Mouse (Mus musculus): ENCODE results near the gene Ddx19b.

GRCm38 (mm10) chr8:111036591-111036990, 5.0 kb upstream of the Ddx19b start:
- TF ChIP-seq CTCF (IDR thresholded peaks at IDR 0.05; ENCODE audit: insufficient read depth, low read depth, low read length) (no peak), POLR2A (IDR thresholded peaks at IDR 0.05; ENCODE audit: insufficient read depth, low read depth, low read length) (no peak)
